17 mouse cellular contexts compared by ENCODE assay signal in the genomic region with DNA sequence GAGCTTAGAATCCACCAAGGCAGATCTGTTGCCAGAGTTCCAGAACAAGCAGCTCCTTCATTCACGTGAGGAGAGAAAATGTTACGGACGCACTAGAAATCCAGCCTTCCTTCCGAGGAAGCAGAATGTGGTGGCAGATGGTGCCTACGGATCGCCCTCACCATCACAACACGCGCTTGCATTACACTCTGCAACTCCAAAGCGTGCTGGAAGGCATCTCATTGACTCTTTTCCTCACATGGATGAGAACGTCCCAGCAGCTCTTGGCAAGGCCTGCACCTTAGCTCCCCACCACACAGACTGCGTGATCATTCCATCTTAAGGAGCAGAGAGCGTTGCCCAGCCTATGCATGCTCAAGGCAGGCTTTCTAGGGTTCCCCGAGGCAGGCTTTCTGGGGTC. TPM values are rescaled to one million over a fixed set of nuclear protein-coding genes. Genes with fewer than 3 reads are reported as not detected.
DNase-seq lines count a peak whose midpoint lies in the region; ATAC-seq and TF ChIP-seq lines count a peak whose summit lies in the region.
"Had no signal": no experiment of that assay in that cellular context is flagged by ENCODE, and none has a peak within 500 bp of the region (broad histone marks: within the 10 kb centered on the region; RNA-seq: fewer than 3 reads in every experiment).

No protein-coding gene starts in this region.

- H3K27ac ChIP-seq in forebrain, embryonic 14.5 days (ENCODE audit: low read depth, low read length): no peak overlapping the region
- H3K27ac ChIP-seq in forebrain, embryonic 12.5 days: no peak overlapping the region
- peak overlapping the region; percentile 48; the same call in 1 of the 2 replicates for H3K27ac ChIP-seq in layer of hippocampus, adult 2 months
- H3K27ac ChIP-seq: gastrocnemius, adult 2 months; hindbrain, embryonic 14.5 days; liver, embryonic 15.5 days; neural tube, embryonic 13.5 days had no signal

- no peak overlapping the region for H3K4me3 ChIP-seq in forebrain, embryonic 14.5 days (ENCODE audit: low read depth, low read length)
- no peak overlapping the region for H3K4me3 ChIP-seq in forebrain, embryonic 12.5 days (replicated peaks)
- H3K4me3 ChIP-seq in layer of hippocampus, adult 2 months: no peak overlapping the region
- H3K4me3 ChIP-seq: erythroblast, embryonic 14.5 days; gastrocnemius, adult 2 months; liver, embryonic 15.5 days; neural tube, embryonic 13.5 days had no signal

- peak; percentile 37; the same call in 1 of the 2 replicates for ATAC-seq in forebrain, embryonic 14.5 days
- no peak for ATAC-seq in forebrain, embryonic 12.5 days (ENCODE audit: low FRiP score)
- ATAC-seq: intestine, postnatal 0 days had no signal

- no peak for TF ChIP-seq CTCF in layer of hippocampus, adult 2 months (conservative IDR thresholded peaks at IDR 0.05)

- H3K36me3 ChIP-seq in forebrain, embryonic 14.5 days (ENCODE audit: control insufficient read depth, insufficient read depth, low read length): no peaks in the 10 kb centered on the region
- no peaks in the 10 kb centered on the region for H3K36me3 ChIP-seq in forebrain, embryonic 12.5 days (replicated peaks)
- H3K36me3 ChIP-seq: liver, embryonic 15.5 days; neural tube, embryonic 13.5 days had no signal

- H3K9me3 ChIP-seq in forebrain, embryonic 14.5 days (replicated peaks; ENCODE audit: control insufficient read depth, low read length): no peaks in the 10 kb centered on the region
- peaks cover 13% of the 10 kb centered on the region; the same call in 1 of the 2 replicates for H3K9me3 ChIP-seq in forebrain, embryonic 12.5 days

- no peaks in the 10 kb centered on the region for H3K27me3 ChIP-seq in forebrain, embryonic 14.5 days (replicated peaks; ENCODE audit: control insufficient read depth, insufficient read depth, low read length)
- H3K27me3 ChIP-seq in forebrain, embryonic 12.5 days: no peaks in the 10 kb centered on the region
- H3K27me3 ChIP-seq: liver, embryonic 15.5 days; neural tube, embryonic 13.5 days had no signal

- DNase-seq in forebrain, embryonic 14.5 days (ENCODE audit: low spot score): no peak
- DNase-seq in brain, adult 2 months (ENCODE audit: low read depth, low spot score): peak; percentile 88
- peak; percentile 41 to 61 for DNase-seq in layer of hippocampus, adult 2 months (ENCODE audit: low spot score in 2 of 2)
- peak; percentile 56 to 61 for DNase-seq in right cerebral cortex, adult 2 months (ENCODE audit: low spot score in 2 of 2)
- no peak for DNase-seq in adrenal gland, postnatal 14 days
- no peak for DNase-seq in c-Kit-positive CD71-positive TER-119-positive erythroid progenitor cells, embryonic 14.5 days (ENCODE audit: low spot score)
- no peak for DNase-seq in spleen, adult 18-20 months
- DNase-seq: cerebellum, adult 9-11 months; gastrocnemius, adult 2 months; kidney, postnatal 14 days; lung, postnatal 14 days had no signal

- no peaks in the 10 kb centered on the region for H3K4me1 ChIP-seq in forebrain, embryonic 14.5 days (ENCODE audit: control insufficient read depth, insufficient read depth, low read length)
- H3K4me1 ChIP-seq in forebrain, embryonic 12.5 days: no peaks in the 10 kb centered on the region
- H3K4me1 ChIP-seq: liver, embryonic 15.5 days; neural tube, embryonic 13.5 days had no signal

- 89% methylated on average over 13 of the region's 13 CpGs for WGBS in forebrain, embryonic 14.5 days
- WGBS in forebrain, embryonic 12.5 days: 93% methylated on average over 13 of the region's 13 CpGs

- H3K4me2 ChIP-seq in forebrain, embryonic 14.5 days (ENCODE audit: low read length): no peak overlapping the region
- no peak overlapping the region for H3K4me2 ChIP-seq in forebrain, embryonic 12.5 days
- H3K4me2 ChIP-seq: hindbrain, embryonic 14.5 days; liver, embryonic 15.5 days; neural tube, embryonic 13.5 days had no signal

- H3K9ac ChIP-seq in forebrain, embryonic 14.5 days (ENCODE audit: low read length): no peak overlapping the region
- H3K9ac ChIP-seq in forebrain, embryonic 12.5 days: no peak overlapping the region
- H3K9ac ChIP-seq: hindbrain, embryonic 14.5 days; liver, embryonic 15.5 days; neural tube, embryonic 13.5 days had no signal

RNA-seq across cellular contexts. Expression of gene Ipo5, which starts 55.8 kb away (rescaled TPM):
- polyA plus RNA-seq in forebrain, embryonic 14.5 days (2014; fragmentation: Nextera tagmentation; extraction: Ambion mirVana): 94.2 and 97.2 TPM in 2 replicates
- 131 and 136 TPM in 2 replicates for polyA plus RNA-seq in forebrain, embryonic 12.5 days (2016; fragmentation: Nextera tagmentation; extraction: Ambion mirVana)
- 10 to 100 TPM; 96.9 to 98.5 TPM for total RNA-seq in layer of hippocampus, adult 2 months (2021)
- 70.5 and 77.0 TPM in 2 replicates for total RNA-seq in adrenal gland, postnatal 14 days (2021)

Comparison
In these comparisons a context has a peak if more than half of its experiments do, and no peak if none do; other contexts are left out.
1. DNase-seq: peak in brain, adult 2 months (single experiment), layer of hippocampus, adult 2 months (2 of 2) and right cerebral cortex, adult 2 months (2 of 2); none in forebrain, embryonic 14.5 days (single experiment), adrenal gland, postnatal 14 days (single experiment), c-Kit-positive CD71-positive TER-119-positive erythroid progenitor cells, embryonic 14.5 days (single experiment) and spleen, adult 18-20 months (0 of 2).